Mouse (Mus musculus) heart, postnatal 14 days (tissue): ENCODE results near the gene Ccdc74a. TPM values are rescaled to one million over a fixed set of nuclear protein-coding genes. Genes with fewer than 3 reads are reported as not detected.
"Not testable (repeated sequence)": the region's sequence is repeated elsewhere in the genome, so short reads cannot be mapped to it uniquely, and the experiment has no call there.

Source experiments
- DNase-seq, 2 experiments: peaks; one replicate each; pipeline ENCODE4 v3.0.0; 2021 to 2022
- intact Hi-C: fragments of 180-260 bp; cut with DNase I; formaldehyde crosslinking; loops from one replicate; pipeline ENCODE4 v1.15.1; 2025
- long read RNA-seq, 2 experiments: library from polyadenylated mRNA; stranded (forward); transcript quantifications; one replicate each; pipeline ENCODE4 v2.0.0; 2021
- total RNA-seq, 2 experiments: library from RNA; stranded (reverse); gene quantifications; 2 replicates each; pipeline ENCODE4 v1.2.3; 2021

Ccdc74a gene
- total RNA-seq: 1 to 10 TPM in 1 of 2 experiments, under 1 TPM in 1; 0.72 to 1.2 TPM
- long read RNA-seq, experiment 1: 0 reads
- long read RNA-seq, experiment 2, partial matches to known transcripts: 0 of 1 reads
- long read RNA-seq, experiment 2, other reads (novel, unspliced or antisense): 1 of 1 reads

GRCm38 (mm10) chr16:17646310-17647114, at the start of gene Ccdc74a:
Gene Ccdc74a, plus strand, starts transcription at chr16:17646470.
- intact Hi-C loops: loop anchor here (2.0 kb wide), 1 partner anchor 80 kb away; no protein-coding TSS in a partner anchor

GRCm38 (mm10) chr16:17600944-17601562, 45.2 kb upstream of the Ccdc74a start:
- DNase-seq: no peak
- intact Hi-C loops: no loop called here

More at GRCm38 (mm10) chr16:17646310-17647114, at the start of gene Ccdc74a:
- DNase-seq: peak; percentile 85 to 88

GRCm38 (mm10) chr16:17604941-17605340, 41.3 kb upstream of the Ccdc74a start:
- DNase-seq: no peak
- intact Hi-C loops: no loop called here

- DNase-seq: no peak
- intact Hi-C loops: no loop called here
Measured at GRCm38 (mm10) chr16:17605684-17606083, 40.6 kb upstream of the Ccdc74a start.

- intact Hi-C loops: no loop called here
- no peak for DNase-seq
Measured at GRCm38 (mm10) chr16:17611383-17611782, 34.9 kb upstream of the Ccdc74a start.

GRCm38 (mm10) chr16:17614740-17615139, 31.5 kb upstream of the Ccdc74a start:
- not testable (repeated sequence) for DNase-seq
- intact Hi-C loops: loop anchor here (5.0 kb wide), 1 partner anchor 212 kb away; no protein-coding TSS in a partner anchor

- intact Hi-C loops: loop anchor here (1.0 to 5.0 kb wide), 2 partner anchors 59 to 214 kb away; no protein-coding TSS in a partner anchor
- DNase-seq: no peak
Measured at GRCm38 (mm10) chr16:17616212-17616611, 30.1 kb upstream of the Ccdc74a start.

GRCm38 (mm10) chr16:17617922-17618565, 28.2 kb upstream of the Ccdc74a start:
- DNase-seq: peak; percentile 37 to 49
- intact Hi-C loops: loop anchor here (5.0 kb wide), 1 partner anchor 216 kb away; no protein-coding TSS in a partner anchor

GRCm38 (mm10) chr16:17619198-17620105, 26.8 kb upstream of the Ccdc74a start, which contains the start of gene Smpd4:
Gene Smpd4, plus strand, starts transcription at chr16:17619354.
- DNase-seq: peak; percentile 89 to 96
- intact Hi-C loops: loop anchor here (5.0 kb wide), 1 partner anchor 217 kb away; no protein-coding TSS in a partner anchor

GRCm38 (mm10) chr16:17621936-17622335, 24.3 kb upstream of the Ccdc74a start:
- DNase-seq: no peak
- intact Hi-C loops: no loop called here

- intact Hi-C loops: no loop called here
Measured at GRCm38 (mm10) chr16:17625488-17626268, 20.6 kb upstream of the Ccdc74a start.

GRCm38 (mm10) chr16:17626269-17626555, 20.1 kb upstream of the Ccdc74a start:
- intact Hi-C loops: no loop called here
- DNase-seq: no peak

More at GRCm38 (mm10) chr16:17625488-17626268, 20.6 kb upstream of the Ccdc74a start:
- no peak for DNase-seq

- no peak for DNase-seq
- intact Hi-C loops: no loop called here
Measured at GRCm38 (mm10) chr16:17632580-17632979, 13.7 kb upstream of the Ccdc74a start.

- intact Hi-C loops: no loop called here
- DNase-seq: no peak
Measured at GRCm38 (mm10) chr16:17633481-17634181, 12.6 kb upstream of the Ccdc74a start.

- intact Hi-C loops: loop anchor here (5.0 kb wide), 1 partner anchor 170 kb away; no protein-coding TSS in a partner anchor
- DNase-seq: no peak
Measured at GRCm38 (mm10) chr16:17636904-17637303, 9.4 kb upstream of the Ccdc74a start.

- DNase-seq: no peak
- intact Hi-C loops: loop anchor here (5.0 kb wide), 1 partner anchor 170 kb away; no protein-coding TSS in a partner anchor
Measured at GRCm38 (mm10) chr16:17637610-17638009, 8.7 kb upstream of the Ccdc74a start.

GRCm38 (mm10) chr16:17638036-17638628, 8.1 kb upstream of the Ccdc74a start:
- intact Hi-C loops: loop anchor here (5.0 kb wide), 1 partner anchor 169 kb away; no protein-coding TSS in a partner anchor
- DNase-seq: no peak

- intact Hi-C loops: loop anchor here (5.0 kb wide), 1 partner anchor 168 kb away; no protein-coding TSS in a partner anchor
Measured at GRCm38 (mm10) chr16:17639081-17639480, 7.2 kb upstream of the Ccdc74a start.

More at GRCm38 (mm10) chr16:17639081-17639480, 7.2 kb upstream of the Ccdc74a start:
- no peak for DNase-seq
